Mouse (Mus musculus): ENCODE data around the gene Cmss1. TPM values are rescaled to one million over a fixed set of nuclear protein-coding genes. Genes with fewer than 3 reads are reported as not detected.

The Cmss1 gene
- polyA plus RNA-seq, 2 experiments = 10.9 to 45.3 TPM

- Histone ChIP-seq H3K4me3 (replicated peaks; ENCODE audit: low read length) (no peak overlapping the region), H3K27ac (replicated peaks; ENCODE audit: low read depth, low read length) (no peak overlapping the region), H3K36me3 (ENCODE audit: control insufficient read depth, insufficient read depth, low read length) (no peaks in the 10 kb centered on the region), H3K27me3 (ENCODE audit: control insufficient read depth, insufficient read depth, low read length) (no peaks in the 10 kb centered on the region), H3K4me1 (ENCODE audit: control insufficient read depth, insufficient read depth, low read length) (peaks cover 46% of the 10 kb centered on the region), H3K4me2 (replicated peaks; ENCODE audit: low read depth, low read length, severe bottlenecking) (no peak overlapping the region), H3K9me3 (ENCODE audit: control insufficient read depth, low read length) (no peaks in the 10 kb centered on the region), H3K9ac (ENCODE audit: low read depth, low read length, severe bottlenecking) (no peak overlapping the region)
- no peak for DNase-seq (ENCODE audit: low spot score)
- 78% methylated on average over 4 of the region's 4 CpGs for WGBS
- TF ChIP-seq POLR2A (IDR thresholded peaks at IDR 0.05; ENCODE audit: borderline replicate concordance, extremely low read depth, insufficient read depth, insufficient read length) = no peak
- no peak for ATAC-seq (ENCODE audit: low FRiP score, low read depth)
Observed at GRCm38 (mm10) chr16:57402910-57403309, 203.8 kb downstream of the Cmss1 start.

GRCm38 (mm10) chr16:57401702-57402101, 205.0 kb downstream of the Cmss1 start:
- no peaks in the 10 kb centered on the region for H3K9me3 ChIP-seq (ENCODE audit: control insufficient read depth, low read length)
- peaks cover 55% of the 10 kb centered on the region for H3K4me1 ChIP-seq (ENCODE audit: control insufficient read depth, insufficient read depth, low read length)
- DNase-seq (ENCODE audit: low spot score) (no peak), ATAC-seq (ENCODE audit: low FRiP score, low read depth) (no peak)
- H3K9ac ChIP-seq (ENCODE audit: low read depth, low read length, severe bottlenecking) = no peak overlapping the region
- no peak overlapping the region for H3K4me2 ChIP-seq (replicated peaks; ENCODE audit: low read depth, low read length, severe bottlenecking)
- peak overlapping the region; percentile 52; the same call in 1 of the 2 replicates for H3K27ac ChIP-seq (replicated peaks; ENCODE audit: low read depth, low read length)
- no peaks in the 10 kb centered on the region for H3K36me3 ChIP-seq (ENCODE audit: control insufficient read depth, insufficient read depth, low read length)
- no peak for TF ChIP-seq POLR2A (IDR thresholded peaks at IDR 0.05; ENCODE audit: borderline replicate concordance, extremely low read depth, insufficient read depth, insufficient read length)
- H3K4me3 ChIP-seq (replicated peaks; ENCODE audit: low read length) = no peak overlapping the region
- no peaks in the 10 kb centered on the region for H3K27me3 ChIP-seq (ENCODE audit: control insufficient read depth, insufficient read depth, low read length)
- 30% methylated on average over 6 of the region's 6 CpGs for WGBS

GRCm38 (mm10) chr16:57399566-57399965, 207.1 kb downstream of the Cmss1 start:
- H3K4me1 ChIP-seq (ENCODE audit: control insufficient read depth, insufficient read depth, low read length) = peaks cover 49% of the 10 kb centered on the region
- H3K4me2 ChIP-seq (replicated peaks; ENCODE audit: low read depth, low read length, severe bottlenecking) = no peak overlapping the region
- H3K4me3 ChIP-seq (replicated peaks; ENCODE audit: low read length) = no peak overlapping the region
- H3K27me3 ChIP-seq (ENCODE audit: control insufficient read depth, insufficient read depth, low read length) = no peaks in the 10 kb centered on the region
- no peaks in the 10 kb centered on the region for H3K9me3 ChIP-seq (ENCODE audit: control insufficient read depth, low read length)
- DNase-seq (ENCODE audit: low spot score) = no peak
- 83% methylated on average over 10 of the region's 10 CpGs for WGBS
- H3K9ac ChIP-seq (ENCODE audit: low read depth, low read length, severe bottlenecking) = no peak overlapping the region
- H3K27ac ChIP-seq (replicated peaks; ENCODE audit: low read depth, low read length) = no peak overlapping the region
- no peak for TF ChIP-seq POLR2A (IDR thresholded peaks at IDR 0.05; ENCODE audit: borderline replicate concordance, extremely low read depth, insufficient read depth, insufficient read length)
- ATAC-seq (ENCODE audit: low FRiP score, low read depth) = no peak
- H3K36me3 ChIP-seq (ENCODE audit: control insufficient read depth, insufficient read depth, low read length) = no peaks in the 10 kb centered on the region

- no peaks in the 10 kb centered on the region for H3K9me3 ChIP-seq (ENCODE audit: control insufficient read depth, low read length)
- ATAC-seq (ENCODE audit: low FRiP score, low read depth) = peak; percentile 60
Observed at GRCm38 (mm10) chr16:57398387-57399214, 208.1 kb downstream of the Cmss1 start.

GRCm38 (mm10) chr16:57397845-57398244, 208.8 kb downstream of the Cmss1 start:
- no peaks in the 10 kb centered on the region for H3K27me3 ChIP-seq (ENCODE audit: control insufficient read depth, insufficient read depth, low read length)
- DNase-seq (ENCODE audit: low spot score) (peak; percentile 62), ATAC-seq (ENCODE audit: low FRiP score, low read depth) (peak; percentile 67)
- peaks cover 49% of the 10 kb centered on the region for H3K4me1 ChIP-seq (ENCODE audit: control insufficient read depth, insufficient read depth, low read length)
- WGBS = 17% methylated on average over 6 of the region's 6 CpGs
- H3K27ac ChIP-seq (replicated peaks; ENCODE audit: low read depth, low read length) = peak overlapping the region; percentile 62
- H3K4me2 ChIP-seq (replicated peaks; ENCODE audit: low read depth, low read length, severe bottlenecking) = peak overlapping the region; percentile 23; the same call in 1 of the 2 replicates
- no peak overlapping the region for H3K9ac ChIP-seq (ENCODE audit: low read depth, low read length, severe bottlenecking)
- no peaks in the 10 kb centered on the region for H3K36me3 ChIP-seq (ENCODE audit: control insufficient read depth, insufficient read depth, low read length)
- H3K9me3 ChIP-seq (ENCODE audit: control insufficient read depth, low read length) = no peaks in the 10 kb centered on the region
- H3K4me3 ChIP-seq (replicated peaks; ENCODE audit: low read length) = no peak overlapping the region
- no peak for TF ChIP-seq POLR2A (IDR thresholded peaks at IDR 0.05; ENCODE audit: borderline replicate concordance, extremely low read depth, insufficient read depth, insufficient read length)

More at GRCm38 (mm10) chr16:57398387-57399214, 208.1 kb downstream of the Cmss1 start:
- Histone ChIP-seq H3K4me3 (replicated peaks; ENCODE audit: low read length) (no peak overlapping the region), H3K27ac (replicated peaks; ENCODE audit: low read depth, low read length) (peak overlapping the region; percentile 62), H3K9ac (ENCODE audit: low read depth, low read length, severe bottlenecking) (no peak overlapping the region), H3K27me3 (ENCODE audit: control insufficient read depth, insufficient read depth, low read length) (no peaks in the 10 kb centered on the region), H3K36me3 (ENCODE audit: control insufficient read depth, insufficient read depth, low read length) (no peaks in the 10 kb centered on the region), H3K4me1 (ENCODE audit: control insufficient read depth, insufficient read depth, low read length) (peaks cover 46% of the 10 kb centered on the region), H3K4me2 (replicated peaks; ENCODE audit: low read depth, low read length, severe bottlenecking) (peak overlapping the region; percentile 23; the same call in 1 of the 2 replicates)
- DNase-seq (ENCODE audit: low spot score) = peak; percentile 88
- no peak for TF ChIP-seq POLR2A (IDR thresholded peaks at IDR 0.05; ENCODE audit: borderline replicate concordance, extremely low read depth, insufficient read depth, insufficient read length)
- 41% methylated on average over 18 of the region's 18 CpGs for WGBS

Data from limb, embryonic 14.5 days (tissue).